Mouse (Mus musculus): ENCODE measurements around the gene Rad23a.

GRCm38 (mm10) chr8:84872309-84872965, 32.0 kb upstream of the Rad23a start:
- no peak for TF ChIP-seq ZNF384 (IDR thresholded peaks at IDR 0.05; ENCODE audit: low read depth, low read length)
- no peak for TF ChIP-seq HCFC1 (IDR thresholded peaks at IDR 0.05; ENCODE audit: borderline replicate concordance, insufficient read depth, low read length)

All from ES-E14 (cell line).